Mouse (Mus musculus) liver, embryonic 11.5 days (tissue): ENCODE results near the gene Tsfm. TPM values are rescaled to one million over a fixed set of nuclear protein-coding genes. Genes with fewer than 3 reads are reported as not detected.
A peak's percentile ranks its signal among the peaks of the same experiment; 100 is the strongest.

Experiments used
- ATAC-seq: fragments of 200-750 bp; cut with Nextera tagmentation; replicated peaks from 2 replicates; pipeline ENCODE4 v1.8.0; 2017; ENCODE audit warnings: moderate number of reproducible peaks, mild to moderate bottlenecking, moderate TSS enrichment, moderate library complexity; ENCODE audit not compliant: low FRiP score
- DNase-seq: peaks from one replicate; pipeline ENCODE4 v3.0.0-alpha.2; 2017; ENCODE audit warnings: low spot score
- H3K27ac ChIP-seq: fragments of 300-500 bp; sonication (generic); 2 replicates; pipeline ENCODE4 v1.5.1; 2014; ENCODE audit warnings: mild to moderate bottlenecking, low read depth, low read length, control low read depth
- H3K27me3 ChIP-seq: fragments of 300-500 bp; sonication (generic); replicated peaks from 2 replicates; pipeline ENCODE4 v1.6.1; 2014; ENCODE audit warnings: low read length, mixed read lengths; ENCODE audit not compliant: control insufficient read depth, insufficient read depth
- H3K36me3 ChIP-seq: fragments of 300-500 bp; sonication (generic); 2 replicates; pipeline ENCODE4 v1.6.1; 2014; ENCODE audit warnings: mild to moderate bottlenecking, low read length, moderate library complexity, mixed read lengths; ENCODE audit not compliant: control insufficient read depth, insufficient read depth
- H3K4me1 ChIP-seq: fragments of 300-500 bp; sonication (generic); replicated peaks from 2 replicates; pipeline ENCODE4 v1.6.1; 2014; ENCODE audit warnings: low read length, mixed read lengths; ENCODE audit not compliant: control insufficient read depth, insufficient read depth
- H3K4me2 ChIP-seq: fragments of 300-500 bp; sonication (generic); 2 replicates; pipeline ENCODE4 v1.6.1; 2014; ENCODE audit warnings: mild to moderate bottlenecking, control low read depth, moderate library complexity
- H3K4me3 ChIP-seq: fragments of 300-500 bp; sonication (generic); 2 replicates; pipeline ENCODE4 v1.5.1; 2014; ENCODE audit warnings: low read depth, low read length, control low read depth
- H3K9ac ChIP-seq: fragments of 300-500 bp; sonication (generic); 2 replicates; pipeline ENCODE4 v1.6.1; 2014; ENCODE audit warnings: low read depth, low read length, control low read depth
- H3K9me3 ChIP-seq: fragments of 300-500 bp; sonication (generic); 2 replicates; pipeline ENCODE4 v1.6.1; 2016; ENCODE audit warnings: low read length, inconsistent platforms, mixed read lengths; ENCODE audit not compliant: control insufficient read depth
- whole genome bisulfite sequencing: fragments of 180-500 bp; shearing (Covaris S2); extraction: QIAGEN DNeasy Blood & Tissue Kit; methylation state at CpG from one replicate; pipeline ENCODE4 v1.1.7; 2014; 5-methylcytosine and 5-hydroxymethylcytosine counted together
- polyA plus RNA-seq: library from polyadenylated mRNA; unstranded; fragments of >200 nt; fragmentation: Nextera tagmentation; extraction: Ambion mirVana; gene quantifications from 2 replicates; pipeline ENCODE4 v1.2.1, GENCODE M21; 2014

The Tsfm gene
- polyA plus RNA-seq, 1 experiment from 2014 or later, result 110 TPM

GRCm38 (mm10) chr10:127059968-127060916 lies 29.6 kb upstream of the Tsfm start, which contains the start of gene March9:
Gene March9 (minus strand): TSS chr10:127060184.
- no peaks in the 10 kb centered on the region for H3K9me3 ChIP-seq
- ATAC-seq (no peak), DNase-seq (no peak)
- peaks cover 16% of the 10 kb centered on the region for H3K4me1 ChIP-seq
- H3K36me3 ChIP-seq, result peaks cover 7% of the 10 kb centered on the region
- peak within 1 kb of the TSS; percentile 98 for H3K4me2 ChIP-seq
- peaks cover 48% of the 10 kb centered on the region for H3K27me3 ChIP-seq
- H3K9ac ChIP-seq, result peak within 1 kb of the TSS; percentile 55
- WGBS, result 2% methylated on average over 54 of the region's 72 CpGs
- H3K27ac ChIP-seq, result no peak within 1 kb of the TSS
- peak within 1 kb of the TSS; percentile 72 for H3K4me3 ChIP-seq

GRCm38 (mm10) chr10:127059174-127059967 lies 28.7 kb upstream of the Tsfm start:
- H3K9ac ChIP-seq, result peak overlapping the region; percentile 55
- H3K9me3 ChIP-seq, result no peaks in the 10 kb centered on the region
- H3K27me3 ChIP-seq, result peaks cover 48% of the 10 kb centered on the region
- no peak overlapping the region for H3K27ac ChIP-seq
- peak overlapping the region; percentile 98 for H3K4me2 ChIP-seq
- H3K36me3 ChIP-seq, result no peaks in the 10 kb centered on the region
- H3K4me1 ChIP-seq, result peaks cover 8% of the 10 kb centered on the region
- H3K4me3 ChIP-seq, result peak overlapping the region; percentile 72
- WGBS, result under 1% methylated on average over 75 of the region's 92 CpGs
- no peak for DNase-seq
- ATAC-seq, result no peak

DNA sequence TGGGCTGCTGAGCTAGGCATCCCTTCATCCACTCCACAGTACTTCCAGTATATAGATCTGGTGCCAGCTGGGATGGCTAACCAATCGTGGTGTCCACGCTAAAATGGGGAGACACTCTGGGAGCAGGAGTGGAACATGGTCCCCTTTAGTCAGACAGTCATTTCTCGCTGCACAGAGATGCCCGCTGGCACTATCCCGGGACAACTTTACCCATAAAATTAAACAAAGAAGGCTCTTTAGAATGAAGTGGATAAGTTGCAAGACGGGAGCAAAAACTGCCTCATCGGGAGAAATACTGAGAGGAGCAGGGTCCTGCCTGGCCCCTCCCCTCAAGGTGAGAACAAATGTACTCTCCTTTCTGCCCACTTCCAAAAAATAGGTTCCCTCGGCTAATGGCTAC lies 28.1 kb upstream of the Tsfm start:
- Histone ChIP-seq H3K9ac (no peak overlapping the region), H3K27ac (no peak overlapping the region), H3K27me3 (peaks cover 48% of the 10 kb centered on the region), H3K4me1 (peaks cover 8% of the 10 kb centered on the region), H3K36me3 (no peaks in the 10 kb centered on the region), H3K4me3 (peak overlapping the region; percentile 72), H3K9me3 (no peaks in the 10 kb centered on the region), H3K4me2 (peak overlapping the region; percentile 98)
- WGBS, result 11% methylated on average over 8 of the region's 8 CpGs
- DNase-seq (no peak), ATAC-seq (no peak)

- peak; percentile 50 for ATAC-seq
- WGBS, result 3% methylated on average over 9 of the region's 9 CpGs
- peak overlapping the region; percentile 98 for H3K4me2 ChIP-seq
- H3K27ac ChIP-seq, result no peak overlapping the region
- H3K9me3 ChIP-seq, result no peaks in the 10 kb centered on the region
- no peaks in the 10 kb centered on the region for H3K36me3 ChIP-seq
- no peak overlapping the region for H3K9ac ChIP-seq
- H3K4me3 ChIP-seq, result peak overlapping the region; percentile 72; the same call in 1 of the 2 replicates
- peaks cover 8% of the 10 kb centered on the region for H3K4me1 ChIP-seq
- DNase-seq, result no peak
- peaks cover 48% of the 10 kb centered on the region for H3K27me3 ChIP-seq
Observed at GRCm38 (mm10) chr10:127058161-127058560, 27.5 kb upstream of the Tsfm start.

DNA sequence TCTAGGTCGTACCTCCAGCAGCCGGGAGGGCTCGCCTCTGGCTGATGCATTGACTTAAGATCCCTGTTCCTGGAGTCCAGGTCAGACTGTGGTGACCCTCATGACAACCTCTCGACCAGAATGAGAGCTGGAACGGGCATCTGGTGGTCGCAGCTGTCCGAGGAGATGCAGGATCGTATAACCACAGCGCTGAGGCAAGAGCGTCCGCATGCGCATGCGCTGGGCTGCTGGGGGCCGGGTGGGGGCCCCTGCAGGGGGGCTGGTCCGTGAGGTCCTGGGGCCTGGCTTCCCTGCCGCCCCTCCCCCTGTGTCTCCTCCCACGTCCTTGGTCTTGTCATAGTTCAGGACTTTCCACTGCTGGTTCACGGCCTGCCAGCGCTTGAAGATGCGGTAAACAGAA lies 25.9 kb upstream of the Tsfm start:
- 83% methylated on average over 20 of the region's 20 CpGs for WGBS
- peaks cover 57% of the 10 kb centered on the region for H3K27me3 ChIP-seq
- no peak overlapping the region for H3K27ac ChIP-seq
- no peaks in the 10 kb centered on the region for H3K9me3 ChIP-seq
- ATAC-seq, result no peak
- DNase-seq, result no peak
- no peak overlapping the region for H3K4me3 ChIP-seq
- no peak overlapping the region for H3K9ac ChIP-seq
- peaks cover 8% of the 10 kb centered on the region for H3K4me1 ChIP-seq
- H3K4me2 ChIP-seq, result no peak overlapping the region
- H3K36me3 ChIP-seq, result no peaks in the 10 kb centered on the region

- Histone ChIP-seq H3K27me3 (peaks cover 57% of the 10 kb centered on the region), H3K9ac (no peak overlapping the region), H3K4me1 (peaks cover 11% of the 10 kb centered on the region), H3K4me2 (no peak overlapping the region), H3K36me3 (no peaks in the 10 kb centered on the region), H3K4me3 (no peak overlapping the region), H3K27ac (no peak overlapping the region), H3K9me3 (no peaks in the 10 kb centered on the region)
- 65% methylated on average over 8 of the region's 8 CpGs for WGBS
- DNase-seq (no peak), ATAC-seq (no peak)
Observed at GRCm38 (mm10) chr10:127055406-127055805, 24.8 kb upstream of the Tsfm start.

DNA sequence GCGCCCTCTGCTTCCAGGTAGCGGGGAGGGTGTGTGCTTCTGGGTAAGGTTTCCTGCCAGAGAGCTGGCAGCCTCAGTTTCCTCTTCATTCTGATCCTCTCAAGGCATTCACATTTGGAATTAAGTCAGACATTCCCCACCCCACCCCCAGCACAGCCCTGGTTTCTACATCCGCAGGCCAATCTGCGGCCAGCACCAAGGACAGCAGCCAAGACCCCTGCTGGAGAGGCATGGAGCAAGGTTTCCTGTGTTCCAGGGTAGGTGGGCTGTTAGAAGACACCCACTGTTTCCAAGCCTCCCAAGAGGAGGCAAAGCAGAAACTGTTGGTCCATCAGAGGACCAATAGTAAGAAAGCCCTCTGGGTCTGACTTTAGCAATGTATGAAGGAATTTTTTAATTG lies 24.0 kb upstream of the Tsfm start:
- Histone ChIP-seq H3K4me3 (no peak overlapping the region), H3K36me3 (no peaks in the 10 kb centered on the region), H3K9ac (no peak overlapping the region), H3K4me2 (no peak overlapping the region), H3K27ac (no peak overlapping the region), H3K4me1 (peaks cover 11% of the 10 kb centered on the region; the same call in 1 of the 2 replicates), H3K9me3 (no peaks in the 10 kb centered on the region), H3K27me3 (peaks cover 57% of the 10 kb centered on the region)
- no peak for ATAC-seq
- DNase-seq, result no peak
- WGBS, result 52% methylated on average over 4 of the region's 4 CpGs

- WGBS, result 12% methylated on average over 10 of the region's 10 CpGs
- ATAC-seq, result no peak
Observed at GRCm38 (mm10) chr10:127050119-127050474, 19.5 kb upstream of the Tsfm start.

More at GRCm38 (mm10) chr10:127050119-127050474, 19.5 kb upstream of the Tsfm start:
- Histone ChIP-seq H3K27ac (no peak overlapping the region), H3K27me3 (peaks cover 56% of the 10 kb centered on the region), H3K9me3 (no peaks in the 10 kb centered on the region), H3K36me3 (no peaks in the 10 kb centered on the region), H3K4me1 (peaks cover 3% of the 10 kb centered on the region; the same call in 1 of the 2 replicates), H3K9ac (no peak overlapping the region), H3K4me3 (no peak overlapping the region), H3K4me2 (no peak overlapping the region)
- no peak for DNase-seq
